Mouse (Mus musculus) forebrain, embryonic 10.5 days (tissue): ENCODE results near the gene Pcyox1. TPM values are rescaled to one million over a fixed set of nuclear protein-coding genes. Genes with fewer than 3 reads are reported as not detected.

Source experiments
- DNase-seq: peaks from one replicate; pipeline ENCODE4 v3.0.0-alpha.2; 2017; ENCODE audit warnings: low spot score; ENCODE audit errors: extremely low spot score
- H3K27ac ChIP-seq: fragments of 300-500 bp; sonication (generic); 2 replicates; pipeline ENCODE4 v1.5.1; 2016; ENCODE audit warnings: mild to moderate bottlenecking
- H3K27me3 ChIP-seq: fragments of 300-500 bp; sonication (generic); 2 replicates; pipeline ENCODE4 v1.6.1; 2016; ENCODE audit warnings: mild to moderate bottlenecking; ENCODE audit not compliant: poor library complexity, severe bottlenecking
- H3K36me3 ChIP-seq: fragments of 300-500 bp; sonication (generic); replicated peaks from 2 replicates; pipeline ENCODE4 v1.6.1; 2016; ENCODE audit warnings: mild to moderate bottlenecking, moderate library complexity
- H3K4me1 ChIP-seq: fragments of 300-500 bp; sonication (generic); 2 replicates; pipeline ENCODE4 v1.6.1; 2016
- H3K4me3 ChIP-seq: fragments of 300-500 bp; sonication (generic); 2 replicates; pipeline ENCODE4 v1.5.1; 2016; ENCODE audit warnings: mild to moderate bottlenecking, moderate library complexity
- H3K9me3 ChIP-seq: fragments of 300-500 bp; sonication (generic); 2 replicates; pipeline ENCODE4 v1.6.1; 2016; ENCODE audit warnings: mild to moderate bottlenecking, moderate library complexity
- WGBS: fragments of 180-500 bp; shearing (Covaris S2); methylation state at CpG from one replicate; pipeline ENCODE4 v1.1.7; 2016; 5-methylcytosine and 5-hydroxymethylcytosine counted together
- polyA plus RNA-seq: library from polyadenylated mRNA; unstranded; fragments of >200 nt; fragmentation: Nextera tagmentation; extraction: Ambion mirVana; gene quantifications from 2 replicates; pipeline ENCODE4 v1.2.1, GENCODE M21; 2016

Pcyox1 gene
- 73.5 and 78.3 TPM in 2 replicates for polyA plus RNA-seq

- peaks cover 34% of the 10 kb centered on the region for H3K4me1 ChIP-seq
- peak within 1 kb of the TSS; percentile 94 for H3K4me3 ChIP-seq
- peak; percentile 88 for DNase-seq
- peaks cover 16% of the 10 kb centered on the region for H3K27me3 ChIP-seq
- peak within 1 kb of the TSS; percentile 93 for H3K27ac ChIP-seq
- WGBS: under 1% methylated on average over 51 of the region's 51 CpGs
- H3K36me3 ChIP-seq: peaks cover 27% of the 10 kb centered on the region
- H3K9me3 ChIP-seq: no peaks in the 10 kb centered on the region
These were observed at the start of gene Pcyox1 for GRCm38 (mm10) chr6:86396581-86397256. Gene Pcyox1 (minus strand): TSS chr6:86397154.

- H3K9me3 ChIP-seq: no peaks in the 10 kb centered on the region
These were observed 48.6 kb upstream of the Pcyox1 start for GRCm38 (mm10) chr6:86445551-86445950.

GRCm38 (mm10) chr6:86441571-86441970 lies 44.6 kb upstream of the Pcyox1 start:
- Histone ChIP-seq H3K9me3 (no peaks in the 10 kb centered on the region), H3K4me1 (peaks cover 19% of the 10 kb centered on the region), H3K27me3 (no peaks in the 10 kb centered on the region), H3K4me3 (no peak overlapping the region), H3K36me3 (peaks cover 53% of the 10 kb centered on the region), H3K27ac (no peak overlapping the region)
- DNase-seq: no peak
- WGBS: 95% methylated on average over 10 of the region's 10 CpGs

More at GRCm38 (mm10) chr6:86445551-86445950, 48.6 kb upstream of the Pcyox1 start:
- Histone ChIP-seq H3K27ac (no peak overlapping the region), H3K4me1 (no peaks in the 10 kb centered on the region), H3K27me3 (no peaks in the 10 kb centered on the region), H3K36me3 (peaks cover 82% of the 10 kb centered on the region), H3K4me3 (no peak overlapping the region)
- 95% methylated on average over 18 of the region's 18 CpGs for WGBS
- DNase-seq: no peak

- no peak for DNase-seq
- H3K27ac ChIP-seq: peak overlapping the region; percentile 93; the same call in 1 of the 2 replicates
- H3K9me3 ChIP-seq: no peaks in the 10 kb centered on the region
- peaks cover 55% of the 10 kb centered on the region for H3K36me3 ChIP-seq
- H3K4me3 ChIP-seq: peak overlapping the region; percentile 89
- no peaks in the 10 kb centered on the region for H3K27me3 ChIP-seq
- H3K4me1 ChIP-seq: peaks cover 19% of the 10 kb centered on the region
- WGBS: 85% methylated on average over 1 of the region's 1 CpGs
These were observed 42.6 kb upstream of the Pcyox1 start for GRCm38 (mm10) chr6:86439531-86439930.

- Histone ChIP-seq H3K9me3 (no peaks in the 10 kb centered on the region), H3K36me3 (peaks cover 55% of the 10 kb centered on the region), H3K27me3 (no peaks in the 10 kb centered on the region), H3K4me1 (peaks cover 19% of the 10 kb centered on the region), H3K27ac (peak overlapping the region; percentile 93), H3K4me3 (peak overlapping the region; percentile 89)
- no peak for DNase-seq
- 7% methylated on average over 13 of the region's 13 CpGs for WGBS
These were observed 42.2 kb upstream of the Pcyox1 start for GRCm38 (mm10) chr6:86439119-86439496.

GRCm38 (mm10) chr6:86438272-86439118 lies 41.5 kb upstream of the Pcyox1 start, which contains the start of gene C87436:
Gene C87436 (plus strand): TSS chr6:86438374.
- WGBS: under 1% methylated on average over 59 of the region's 59 CpGs
- peak; percentile 97 for DNase-seq
- H3K4me1 ChIP-seq: peaks cover 19% of the 10 kb centered on the region
- H3K36me3 ChIP-seq: peaks cover 55% of the 10 kb centered on the region
- H3K27me3 ChIP-seq: no peaks in the 10 kb centered on the region
- H3K4me3 ChIP-seq: peak within 1 kb of the TSS; percentile 89
- no peaks in the 10 kb centered on the region for H3K9me3 ChIP-seq
- H3K27ac ChIP-seq: peak within 1 kb of the TSS; percentile 93

- Histone ChIP-seq H3K27me3 (no peaks in the 10 kb centered on the region), H3K27ac (peak overlapping the region; percentile 93), H3K4me3 (peak overlapping the region; percentile 89), H3K9me3 (no peaks in the 10 kb centered on the region), H3K4me1 (peaks cover 19% of the 10 kb centered on the region), H3K36me3 (peaks cover 55% of the 10 kb centered on the region)
- 3% methylated on average over 14 of the region's 14 CpGs for WGBS
- peak; percentile 54 for DNase-seq
These were observed 40.8 kb upstream of the Pcyox1 start for GRCm38 (mm10) chr6:86437711-86438110.

GRCm38 (mm10) chr6:86433696-86434095 lies 36.7 kb upstream of the Pcyox1 start:
- WGBS: 97% methylated on average over 1 of the region's 1 CpGs
- Histone ChIP-seq H3K27me3 (no peaks in the 10 kb centered on the region), H3K4me3 (no peak overlapping the region), H3K4me1 (peaks cover 6% of the 10 kb centered on the region; the same call in 1 of the 2 replicates), H3K27ac (no peak overlapping the region), H3K36me3 (peaks cover 82% of the 10 kb centered on the region), H3K9me3 (no peaks in the 10 kb centered on the region)
- DNase-seq: no peak

- H3K36me3 ChIP-seq: peaks cover 100% of the 10 kb centered on the region
- no peaks in the 10 kb centered on the region for H3K27me3 ChIP-seq
- no peak overlapping the region for H3K4me3 ChIP-seq
- H3K27ac ChIP-seq: no peak overlapping the region
- H3K4me1 ChIP-seq: no peaks in the 10 kb centered on the region
- WGBS: 91% methylated on average over 3 of the region's 3 CpGs
- no peaks in the 10 kb centered on the region for H3K9me3 ChIP-seq
- DNase-seq: no peak
These were observed 34.6 kb upstream of the Pcyox1 start for GRCm38 (mm10) chr6:86431531-86431930.

- Histone ChIP-seq H3K4me3 (no peak within 1 kb of the TSS), H3K27ac (no peak within 1 kb of the TSS), H3K4me1 (no peaks in the 10 kb centered on the region), H3K36me3 (peaks cover 98% of the 10 kb centered on the region), H3K27me3 (no peaks in the 10 kb centered on the region), H3K9me3 (no peaks in the 10 kb centered on the region)
- no peak for DNase-seq
- WGBS: 96% methylated on average over 1 of the region's 1 CpGs
These were observed 29.4 kb upstream of the Pcyox1 start, which contains the start of gene Gm44790 for GRCm38 (mm10) chr6:86426358-86426757. Gene Gm44790 (plus strand): TSS chr6:86426658.

- 75% methylated on average over 6 of the region's 6 CpGs for WGBS
- Histone ChIP-seq H3K27ac (no peak overlapping the region), H3K4me3 (no peak overlapping the region), H3K27me3 (no peaks in the 10 kb centered on the region), H3K36me3 (peaks cover 98% of the 10 kb centered on the region), H3K4me1 (no peaks in the 10 kb centered on the region), H3K9me3 (no peaks in the 10 kb centered on the region)
- no peak for DNase-seq
These were observed 23.5 kb upstream of the Pcyox1 start for GRCm38 (mm10) chr6:86420491-86420890.

- no peak for DNase-seq
- H3K4me1 ChIP-seq: no peaks in the 10 kb centered on the region
- H3K4me3 ChIP-seq: no peak overlapping the region
- WGBS: 89% methylated on average over 3 of the region's 3 CpGs
- peaks cover 98% of the 10 kb centered on the region for H3K36me3 ChIP-seq
- H3K9me3 ChIP-seq: no peaks in the 10 kb centered on the region
- no peak overlapping the region for H3K27ac ChIP-seq
- H3K27me3 ChIP-seq: no peaks in the 10 kb centered on the region
These were observed 22.3 kb upstream of the Pcyox1 start for GRCm38 (mm10) chr6:86419239-86419638.

GRCm38 (mm10) chr6:86418711-86419110 lies 21.8 kb upstream of the Pcyox1 start:
- no peaks in the 10 kb centered on the region for H3K9me3 ChIP-seq
- no peak for DNase-seq
- H3K36me3 ChIP-seq: peaks cover 98% of the 10 kb centered on the region
- no peak overlapping the region for H3K4me3 ChIP-seq
- no peaks in the 10 kb centered on the region for H3K4me1 ChIP-seq
- no peaks in the 10 kb centered on the region for H3K27me3 ChIP-seq
- no peak overlapping the region for H3K27ac ChIP-seq
- 92% methylated on average over 6 of the region's 6 CpGs for whole genome bisulfite sequencing
